Mouse (Mus musculus): ENCODE measurements around the gene Itpkc.

- TF ChIP-seq POLR2A (IDR thresholded peaks at IDR 0.05; ENCODE audit: borderline replicate concordance, low read depth, low read length) (no peak), CTCF (IDR thresholded peaks at IDR 0.05; ENCODE audit: low read depth, low read length) (peak; percentile 24; the same call in 1 of the 2 replicates)
Observed at GRCm38 (mm10) chr7:27273739-27274351, 45.4 kb upstream of the Itpkc start.

Measured in bone marrow macrophage, adult 2 months (primary cell).